Mouse (Mus musculus) ovary, postnatal 14 days (tissue): ENCODE measurements around the gene Sh3bgr.
A peak's percentile ranks its signal among the peaks of the same experiment; 100 is the strongest.

Source experiments
- DNase-seq: peaks from one replicate; pipeline ENCODE4 v3.0.0; 2022; ENCODE audit warnings: low spot score

Gene Sh3bgr

GRCm38 (mm10) chr16:96210856-96211255 is 10.6 kb downstream of the Sh3bgr start:
- no peak for DNase-seq

- DNase-seq, result no peak
These were observed 12.8 kb downstream of the Sh3bgr start for GRCm38 (mm10) chr16:96213027-96213426.

GRCm38 (mm10) chr16:96221491-96221890 is 21.2 kb downstream of the Sh3bgr start:
- DNase-seq, result no peak

GRCm38 (mm10) chr16:96221959-96222358 is 21.7 kb downstream of the Sh3bgr start:
- no peak for DNase-seq

- no peak for DNase-seq
These were observed 22.2 kb downstream of the Sh3bgr start for GRCm38 (mm10) chr16:96222452-96222851.

- DNase-seq, result no peak
These were observed 28.2 kb downstream of the Sh3bgr start for GRCm38 (mm10) chr16:96228438-96228837.

- DNase-seq, result no peak
These were observed 28.9 kb downstream of the Sh3bgr start for GRCm38 (mm10) chr16:96229044-96229555.

- DNase-seq, result peak; percentile 72
These were observed 30.2 kb downstream of the Sh3bgr start for GRCm38 (mm10) chr16:96230411-96230810.

GRCm38 (mm10) chr16:96231251-96231650 is 31.0 kb downstream of the Sh3bgr start:
- DNase-seq, result no peak

GRCm38 (mm10) chr16:96231974-96232373 is 31.7 kb downstream of the Sh3bgr start:
- DNase-seq, result no peak

- DNase-seq, result no peak
These were observed 33.7 kb downstream of the Sh3bgr start for GRCm38 (mm10) chr16:96233996-96234395.

- no peak for DNase-seq
These were observed 35.2 kb downstream of the Sh3bgr start, which contains the start of gene B3galt5 for GRCm38 (mm10) chr16:96235366-96235970. TSS of gene B3galt5 (plus strand) at chr16:96235801.

GRCm38 (mm10) chr16:96244496-96244895 is 44.2 kb downstream of the Sh3bgr start:
- no peak for DNase-seq

GRCm38 (mm10) chr16:96249635-96250034 is 49.4 kb downstream of the Sh3bgr start:
- no peak for DNase-seq

- DNase-seq, result no peak
These were observed 51.9 kb downstream of the Sh3bgr start for GRCm38 (mm10) chr16:96252146-96252545.

GRCm38 (mm10) chr16:96258429-96258828 is 58.2 kb downstream of the Sh3bgr start:
- DNase-seq, result no peak

GRCm38 (mm10) chr16:96271736-96272135 is 71.5 kb downstream of the Sh3bgr start:
- DNase-seq, result no peak

GRCm38 (mm10) chr16:96272929-96273619 is 72.8 kb downstream of the Sh3bgr start:
- DNase-seq, result no peak

- DNase-seq, result no peak
These were observed 76.3 kb downstream of the Sh3bgr start for GRCm38 (mm10) chr16:96276596-96276995.
